Mouse (Mus musculus) hindbrain, postnatal 0 days (tissue): Measurements from ENCODE around the gene Notch1. TPM values are rescaled to one million over a fixed set of nuclear protein-coding genes. Genes with fewer than 3 reads are reported as not detected.

ENCODE experiments used
- ATAC-seq: fragments of 200-750 bp; cut with Nextera tagmentation; 2 replicates; pipeline ENCODE4 v1.8.0; 2017; ENCODE audit warnings: mild to moderate bottlenecking, moderate TSS enrichment, moderate library complexity
- DNase-seq: peaks from one replicate; pipeline ENCODE4 v3.0.0-alpha.2; 2015; ENCODE audit warnings: low spot score
- H3K27ac ChIP-seq: fragments of 300-500 bp; sonication (generic); 2 replicates; pipeline ENCODE4 v1.5.1; 2014; ENCODE audit warnings: mild to moderate bottlenecking
- H3K27me3 ChIP-seq: fragments of 300-500 bp; sonication (generic); 2 replicates; pipeline ENCODE4 v1.6.1; 2014; ENCODE audit warnings: low read length, mixed read lengths; ENCODE audit not compliant: insufficient read depth
- H3K36me3 ChIP-seq: fragments of 300-500 bp; sonication (generic); 2 replicates; pipeline ENCODE4 v1.6.1; 2014; ENCODE audit warnings: low read length, mixed read lengths; ENCODE audit not compliant: insufficient read depth
- H3K4me1 ChIP-seq: fragments of 300-500 bp; sonication (generic); 2 replicates; pipeline ENCODE4 v1.6.1; 2014; ENCODE audit warnings: antibody characterized with exemption, low read length, mixed read lengths; ENCODE audit not compliant: insufficient read depth
- H3K4me2 ChIP-seq: fragments of 300-500 bp; sonication (generic); 2 replicates; pipeline ENCODE4 v1.6.1; 2014; ENCODE audit warnings: low read depth, mild to moderate bottlenecking, low read length, moderate library complexity, mixed read lengths
- H3K4me3 ChIP-seq: fragments of 300-500 bp; sonication (generic); 2 replicates; pipeline ENCODE4 v1.5.1; 2014; ENCODE audit warnings: low read length
- H3K9ac ChIP-seq: fragments of 300-500 bp; sonication (generic); replicated peaks from 2 replicates; pipeline ENCODE4 v1.6.1; 2014; ENCODE audit warnings: mild to moderate bottlenecking, low read length, moderate library complexity, mixed read lengths
- H3K9me3 ChIP-seq: fragments of 300-500 bp; sonication (generic); 2 replicates; pipeline ENCODE4 v1.6.1; 2016; ENCODE audit warnings: low read length, mixed read lengths
- CTCF ChIP-seq: IDR thresholded peaks from 2 replicates; pipeline ENCODE4 v1.5.1; 2016; ENCODE audit warnings: antibody characterized with exemption, control low read depth, low read depth
- WGBS: fragments of 180-500 bp; shearing (Covaris S2); extraction: QIAGEN DNeasy Blood & Tissue Kit; methylation state at CpG from one replicate; pipeline ENCODE4 v1.1.7; 2014; 5-methylcytosine and 5-hydroxymethylcytosine counted together
- polyA plus RNA-seq: library from polyadenylated mRNA; unstranded; fragments of >200 nt; fragmentation: Nextera tagmentation; extraction: Ambion mirVana; gene quantifications from 2 replicates; pipeline ENCODE4 v1.2.1, GENCODE M21; 2015
- total RNA-seq: library from RNA; depleted of rRNA; stranded (reverse); fragments of >200 nt; gene quantifications from 2 replicates; pipeline ENCODE4 v1.2.3, GENCODE M21; 2014

Gene Notch1
- total and polyA plus RNA-seq, 2 experiments from 2014 or later = 10.0 to 75.9 TPM

GRCm38 (mm10) chr2:26552066-26552465, 35.6 kb upstream of the Notch1 start:
- TF ChIP-seq CTCF = no peak
- H3K4me2 ChIP-seq = no peak overlapping the region

DNA sequence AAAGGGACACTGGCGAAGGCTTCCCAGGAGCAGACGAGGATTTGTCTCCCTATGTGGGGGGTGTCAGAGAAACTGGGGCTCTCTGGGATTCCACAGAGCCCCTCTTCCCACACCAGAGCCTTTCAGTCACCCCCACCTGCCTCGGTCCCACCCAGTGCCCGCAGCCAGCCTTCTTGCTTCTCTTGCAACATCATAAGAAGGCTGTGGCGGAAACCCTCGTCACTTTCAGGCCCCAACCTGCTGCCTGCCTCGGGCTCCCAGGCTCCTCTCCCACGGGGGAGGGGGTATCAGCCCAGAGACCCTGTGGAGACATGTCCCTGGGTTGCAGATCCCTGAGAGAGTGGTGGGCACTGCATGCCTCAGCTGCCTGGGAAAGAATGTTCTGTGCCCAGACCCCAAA, 35.0 kb upstream of the Notch1 start:
- Histone ChIP-seq H3K4me2 (no peak overlapping the region), H3K36me3 (no peaks in the 10 kb centered on the region), H3K4me3 (no peak overlapping the region), H3K9ac (no peak overlapping the region), H3K27me3 (no peaks in the 10 kb centered on the region), H3K4me1 (peaks cover 14% of the 10 kb centered on the region; the same call in 1 of the 2 replicates), H3K9me3 (no peaks in the 10 kb centered on the region), H3K27ac (no peak overlapping the region)
- no peak for TF ChIP-seq CTCF
- 73% methylated on average over 8 of the region's 8 CpGs for WGBS
- ATAC-seq (no peak), DNase-seq (no peak)

More at GRCm38 (mm10) chr2:26552066-26552465, 35.6 kb upstream of the Notch1 start:
- ATAC-seq = no peak
- no peak overlapping the region for H3K27ac ChIP-seq
- DNase-seq = no peak
- no peak overlapping the region for H3K9ac ChIP-seq
- 87% methylated on average over 2 of the region's 2 CpGs for WGBS
- H3K36me3 ChIP-seq = no peaks in the 10 kb centered on the region
- H3K4me1 ChIP-seq = peaks cover 14% of the 10 kb centered on the region; the same call in 1 of the 2 replicates
- H3K4me3 ChIP-seq = no peak overlapping the region
- H3K27me3 ChIP-seq = no peaks in the 10 kb centered on the region
- H3K9me3 ChIP-seq = no peaks in the 10 kb centered on the region

- 42% methylated on average over 3 of the region's 3 CpGs for WGBS
Measured at GRCm38 (mm10) chr2:26550777-26551176, 34.3 kb upstream of the Notch1 start.

GRCm38 (mm10) chr2:26550205-26550604, 33.7 kb upstream of the Notch1 start:
- TF ChIP-seq CTCF = no peak
- ATAC-seq = 0 out of 2 replicates have a peak, but pooled peaks have one; percentile 36
- Histone ChIP-seq H3K4me1 (peaks cover 14% of the 10 kb centered on the region; the same call in 1 of the 2 replicates), H3K4me3 (no peak overlapping the region), H3K27me3 (no peaks in the 10 kb centered on the region), H3K36me3 (no peaks in the 10 kb centered on the region), H3K27ac (no peak overlapping the region), H3K9ac (no peak overlapping the region), H3K9me3 (no peaks in the 10 kb centered on the region), H3K4me2 (no peak overlapping the region)
- WGBS = 42% methylated on average over 3 of the region's 3 CpGs
- peak; percentile 37 for DNase-seq

More at GRCm38 (mm10) chr2:26550777-26551176, 34.3 kb upstream of the Notch1 start:
- Histone ChIP-seq H3K4me1 (peaks cover 14% of the 10 kb centered on the region; the same call in 1 of the 2 replicates), H3K4me2 (no peak overlapping the region), H3K4me3 (no peak overlapping the region), H3K36me3 (no peaks in the 10 kb centered on the region), H3K27ac (no peak overlapping the region), H3K9ac (no peak overlapping the region), H3K9me3 (no peaks in the 10 kb centered on the region), H3K27me3 (no peaks in the 10 kb centered on the region)
- no peak for DNase-seq
- TF ChIP-seq CTCF = no peak
- ATAC-seq = no peak

DNA sequence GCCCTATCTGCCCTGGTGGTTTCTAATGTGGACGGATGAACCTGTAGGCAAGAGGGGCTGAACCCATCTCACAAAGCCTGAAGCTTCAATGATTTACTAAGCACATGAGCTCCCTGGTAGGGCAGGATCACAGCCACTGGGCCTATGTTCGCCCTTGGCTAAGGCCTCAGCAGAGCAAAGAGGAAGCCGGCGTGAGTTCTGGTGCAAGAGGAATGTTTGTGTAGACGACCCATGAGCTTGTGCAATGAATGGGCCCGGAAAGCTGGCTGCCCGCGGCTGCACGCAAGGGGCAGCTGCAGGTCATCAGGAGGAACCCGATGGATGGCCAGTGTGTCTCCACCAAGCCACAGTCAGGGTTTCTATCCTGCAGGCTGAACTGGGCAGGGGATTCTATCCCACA, 33.3 kb upstream of the Notch1 start:
- no peak overlapping the region for H3K27ac ChIP-seq
- no peaks in the 10 kb centered on the region for H3K9me3 ChIP-seq
- DNase-seq (no peak), ATAC-seq (no peak)
- H3K4me1 ChIP-seq = peaks cover 14% of the 10 kb centered on the region; the same call in 1 of the 2 replicates
- H3K27me3 ChIP-seq = no peaks in the 10 kb centered on the region
- WGBS = 82% methylated on average over 10 of the region's 10 CpGs
- TF ChIP-seq CTCF = no peak
- no peak overlapping the region for H3K9ac ChIP-seq
- no peaks in the 10 kb centered on the region for H3K36me3 ChIP-seq
- H3K4me3 ChIP-seq = no peak overlapping the region
- H3K4me2 ChIP-seq = no peak overlapping the region

DNA sequence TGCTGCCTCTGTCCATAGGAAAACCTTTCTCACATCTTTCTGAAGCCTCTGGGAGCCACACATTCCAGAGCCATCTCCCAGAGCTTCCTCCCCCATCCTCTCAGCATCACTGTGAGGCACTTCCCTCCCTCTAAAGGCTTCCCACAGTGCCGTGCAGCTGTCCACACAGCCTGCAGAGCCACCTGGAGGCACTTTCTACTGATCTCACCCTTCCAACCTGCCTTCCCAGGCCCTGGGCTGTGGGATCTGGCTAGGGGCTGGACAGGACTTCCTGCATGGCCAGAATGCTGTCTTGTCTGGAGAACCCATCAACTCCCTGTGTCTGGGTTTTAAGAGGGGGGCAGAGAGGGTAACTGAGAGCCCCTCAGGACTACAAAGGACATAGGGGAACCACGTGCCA, 31.0 kb upstream of the Notch1 start:
- H3K4me2 ChIP-seq = no peak overlapping the region
- peak; percentile 59 for TF ChIP-seq CTCF
- no peaks in the 10 kb centered on the region for H3K36me3 ChIP-seq
- peaks cover 14% of the 10 kb centered on the region; the same call in 1 of the 2 replicates for H3K4me1 ChIP-seq
- no peak overlapping the region for H3K4me3 ChIP-seq
- H3K27ac ChIP-seq = no peak overlapping the region
- ATAC-seq (peak; percentile 38), DNase-seq (peak; percentile 42)
- H3K27me3 ChIP-seq = no peaks in the 10 kb centered on the region
- H3K9ac ChIP-seq = no peak overlapping the region
- no peaks in the 10 kb centered on the region for H3K9me3 ChIP-seq
- WGBS = 23% methylated on average over 2 of the region's 2 CpGs

GRCm38 (mm10) chr2:26544265-26544664, 27.8 kb upstream of the Notch1 start:
- no peak overlapping the region for H3K27ac ChIP-seq
- no peaks in the 10 kb centered on the region for H3K36me3 ChIP-seq

More at GRCm38 (mm10) chr2:26544265-26544664, 27.8 kb upstream of the Notch1 start:
- Histone ChIP-seq H3K4me3 (no peak overlapping the region), H3K27me3 (no peaks in the 10 kb centered on the region), H3K9me3 (no peaks in the 10 kb centered on the region), H3K4me2 (no peak overlapping the region), H3K4me1 (peaks cover 14% of the 10 kb centered on the region), H3K9ac (no peak overlapping the region)
- no peak; the same call in 1 of the 2 replicates for ATAC-seq
- no peak for TF ChIP-seq CTCF
- DNase-seq = peak; percentile 25
- WGBS = 60% methylated on average over 3 of the region's 3 CpGs
